Mouse (Mus musculus) heart, adult 9 months (tissue): Measurements from ENCODE around the gene Zbtb12.
"Not testable (repeated sequence)": the region's sequence is repeated elsewhere in the genome, so short reads cannot be mapped to it uniquely, and the experiment has no call there.

Experiments used
- DNase-seq, 2 experiments: peaks; one replicate each; pipeline ENCODE4 v3.0.0; 2022; ENCODE audit warnings: low spot score in 2 of 2

Zbtb12 gene

DNA sequence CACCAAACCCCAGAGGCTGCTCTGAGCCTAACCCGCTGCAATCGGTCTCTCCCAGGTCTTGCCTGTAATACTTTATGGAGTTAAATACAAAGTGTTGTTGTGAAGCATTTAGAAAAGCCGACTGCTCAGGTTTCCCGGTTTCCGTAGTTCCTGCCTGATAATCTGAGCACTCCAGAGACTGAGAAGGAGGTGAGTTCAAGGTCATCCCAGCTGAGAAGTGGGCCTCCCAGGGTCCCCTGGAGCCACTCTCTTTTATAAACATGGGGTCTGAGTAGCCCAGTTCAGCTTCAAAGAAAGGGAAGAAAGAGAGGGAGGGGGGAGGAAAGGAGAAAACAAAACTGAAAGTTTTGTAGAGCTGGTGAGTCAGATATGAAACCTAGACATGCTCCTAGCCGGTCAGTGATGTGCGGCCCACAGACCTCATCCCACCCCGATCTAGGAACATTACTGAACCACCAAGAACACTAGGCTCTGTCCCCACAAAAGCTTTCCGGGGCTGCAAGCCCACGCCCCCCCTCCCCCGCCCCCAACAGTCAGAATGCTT is at the start of gene Zbtb12:
TSS of gene Zbtb12 (plus strand) at position 148 of the 544 bp plus-strand sequence.
- DNase-seq = no peak

- not testable (repeated sequence) for DNase-seq
Observed at GRCm38 (mm10) chr17:34830776-34831175, 48.5 kb upstream of the Zbtb12 start.

GRCm38 (mm10) chr17:34836155-34836855 is 43.0 kb upstream of the Zbtb12 start:
- no peak for DNase-seq

GRCm38 (mm10) chr17:34836856-34837221 is 42.4 kb upstream of the Zbtb12 start, which contains the start of the genes Stk19 and Dxo:
TSS of gene Stk19 (minus strand) at chr17:34836945.
TSS of gene Dxo (plus strand) at chr17:34837019.
- peak; percentile 95 to 97 for DNase-seq

GRCm38 (mm10) chr17:34837464-34838324 is 41.6 kb upstream of the Zbtb12 start:
- peak; percentile 11 to 30 for DNase-seq

DNA sequence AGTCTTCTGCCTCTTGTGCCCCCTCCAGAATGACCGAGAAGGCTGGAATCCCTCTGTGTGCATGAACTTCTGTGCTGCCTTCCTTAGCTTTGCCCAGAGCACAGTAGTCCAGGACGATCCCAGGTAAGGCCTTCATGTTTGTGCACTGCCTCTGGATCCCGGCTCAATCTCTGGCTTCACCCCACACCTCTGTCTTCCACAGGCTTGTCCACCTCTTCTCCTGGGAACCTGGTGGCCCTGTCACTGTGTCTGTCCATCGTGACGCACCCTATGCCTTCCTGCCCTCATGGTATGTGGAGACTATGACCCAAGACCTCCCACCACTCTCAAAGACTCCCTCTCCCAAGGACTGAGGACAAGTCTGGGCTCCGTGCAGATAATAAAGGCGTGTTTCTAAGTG is 40.5 kb upstream of the Zbtb12 start:
- DNase-seq = no peak

DNA sequence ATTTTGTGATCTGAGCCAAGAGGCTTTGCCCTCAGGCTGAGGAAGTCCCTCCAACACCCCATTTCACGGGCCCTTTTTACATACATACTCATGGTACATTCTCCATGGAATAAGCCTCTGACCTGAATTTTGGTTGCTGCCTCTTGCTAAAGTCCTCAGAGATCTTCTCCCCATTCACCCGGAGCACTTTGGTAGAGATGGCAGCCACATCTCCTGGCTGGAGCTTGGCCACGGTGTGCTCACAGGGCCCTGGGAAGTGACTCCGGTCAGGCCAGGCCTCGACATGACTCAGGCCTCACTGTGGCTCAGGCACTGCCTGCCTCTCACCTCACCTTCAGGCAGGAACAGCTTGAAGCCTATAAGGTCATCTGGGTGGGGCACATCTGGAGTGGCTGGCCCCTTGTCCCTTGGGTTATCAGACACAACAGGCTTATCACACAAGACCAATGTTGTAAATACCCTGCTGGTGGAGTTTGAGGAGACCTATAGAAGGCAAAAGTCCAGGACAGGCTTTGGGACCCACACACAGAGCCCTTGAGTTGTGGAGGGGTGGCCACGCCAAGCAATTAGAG is 38.5 kb upstream of the Zbtb12 start:
- DNase-seq = no peak

DNA sequence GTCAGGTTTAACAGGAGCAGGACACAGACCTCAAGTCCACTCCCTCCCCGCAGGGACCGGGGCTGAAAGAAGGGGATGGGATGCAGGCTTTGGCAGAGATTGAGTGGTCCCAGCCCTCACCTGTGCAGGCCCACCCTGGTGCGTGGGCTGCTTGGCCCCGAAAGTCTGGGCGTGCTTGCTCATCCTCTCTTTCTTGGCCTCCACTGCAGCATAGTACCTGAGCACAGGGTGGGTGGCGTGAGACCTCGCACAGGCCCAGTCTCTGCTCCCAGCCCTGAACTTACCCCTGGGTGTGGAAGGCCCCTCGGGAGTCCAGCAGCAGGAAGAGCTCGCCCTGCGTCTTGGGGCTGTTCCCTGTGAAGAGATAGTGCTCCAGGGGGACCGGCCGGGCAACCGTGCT is 34.4 kb upstream of the Zbtb12 start:
- DNase-seq = no peak

DNA sequence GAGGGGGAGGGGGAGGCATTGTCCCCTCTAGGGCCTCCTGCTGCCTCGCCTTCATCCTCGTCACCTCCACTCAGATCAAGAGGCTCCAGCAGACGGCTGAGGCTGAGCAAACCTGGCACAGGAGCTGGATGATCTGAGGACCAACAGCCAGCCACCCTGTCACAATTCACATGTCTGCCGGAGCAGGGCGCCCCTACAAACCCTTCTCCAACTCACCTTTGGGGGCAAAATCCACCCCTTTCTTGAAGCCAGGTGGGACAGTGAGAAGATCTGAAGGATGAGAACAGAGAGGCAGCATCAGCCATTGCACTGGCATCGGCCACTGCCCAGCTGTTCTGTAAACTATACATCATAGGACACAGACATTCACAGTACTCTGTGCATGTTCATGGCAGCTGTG is 32.1 kb upstream of the Zbtb12 start:
- no peak for DNase-seq

- no peak for DNase-seq
Observed at GRCm38 (mm10) chr17:34847615-34848014, 31.7 kb upstream of the Zbtb12 start.

DNA sequence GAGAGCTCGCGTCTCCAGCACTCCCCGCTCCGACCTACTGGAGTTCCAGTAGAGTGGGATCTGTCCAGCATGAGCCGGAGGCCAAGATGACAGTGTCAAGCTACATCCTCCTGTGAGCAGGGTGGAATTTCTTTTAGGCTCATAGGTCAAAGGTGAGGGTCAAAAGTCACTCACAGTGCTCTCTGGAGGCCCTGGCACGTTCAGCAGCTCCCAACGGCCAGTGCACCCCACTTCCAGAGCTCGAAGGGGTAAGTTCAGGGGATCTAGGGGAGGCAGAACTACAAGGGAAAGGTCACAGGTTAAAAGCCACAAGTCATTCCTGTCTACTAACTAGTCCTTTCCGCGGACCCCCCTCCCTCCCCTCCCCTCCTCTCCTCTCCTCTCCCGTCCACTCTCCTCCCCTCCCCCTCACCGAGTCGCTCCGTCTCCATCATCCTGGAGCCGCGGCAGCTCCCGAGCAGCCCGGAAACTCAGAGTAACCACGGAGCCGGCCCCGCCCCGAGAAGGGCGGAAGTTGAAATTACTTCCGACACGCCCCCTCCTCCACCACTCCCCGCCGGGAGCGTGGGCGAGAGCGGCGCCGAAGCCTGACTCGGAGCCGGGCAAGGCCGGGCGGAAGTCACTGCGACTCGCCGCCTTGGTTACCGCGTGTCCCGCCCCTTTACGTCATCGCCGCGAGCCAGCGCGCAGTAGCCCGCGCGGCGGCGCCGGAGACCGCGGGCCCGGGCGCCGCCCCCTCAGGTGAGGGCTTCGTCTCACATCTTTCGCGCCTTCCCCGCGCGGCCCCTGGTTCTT is 29.4 kb upstream of the Zbtb12 start, which contains the start of the genes Skiv2l and Nelfe:
TSS of gene Skiv2l (minus strand) at position 489 of the 795 bp plus-strand sequence.
TSS of gene Nelfe (plus strand) at position 670 of the 795 bp plus-strand sequence.
- peak; percentile 93 to 97 for DNase-seq

GRCm38 (mm10) chr17:34850517-34851125 is 28.7 kb upstream of the Zbtb12 start:
- no peak for DNase-seq

GRCm38 (mm10) chr17:34853511-34853910 is 25.8 kb upstream of the Zbtb12 start:
- DNase-seq = no peak

- no peak for DNase-seq
Observed at GRCm38 (mm10) chr17:34854761-34855160, 24.5 kb upstream of the Zbtb12 start.

GRCm38 (mm10) chr17:34855825-34856224 is 23.5 kb upstream of the Zbtb12 start:
- peak in 1 of 2 experiments; percentile 35 for DNase-seq

- DNase-seq = no peak
Observed at GRCm38 (mm10) chr17:34858670-34859069, 20.6 kb upstream of the Zbtb12 start.

DNA sequence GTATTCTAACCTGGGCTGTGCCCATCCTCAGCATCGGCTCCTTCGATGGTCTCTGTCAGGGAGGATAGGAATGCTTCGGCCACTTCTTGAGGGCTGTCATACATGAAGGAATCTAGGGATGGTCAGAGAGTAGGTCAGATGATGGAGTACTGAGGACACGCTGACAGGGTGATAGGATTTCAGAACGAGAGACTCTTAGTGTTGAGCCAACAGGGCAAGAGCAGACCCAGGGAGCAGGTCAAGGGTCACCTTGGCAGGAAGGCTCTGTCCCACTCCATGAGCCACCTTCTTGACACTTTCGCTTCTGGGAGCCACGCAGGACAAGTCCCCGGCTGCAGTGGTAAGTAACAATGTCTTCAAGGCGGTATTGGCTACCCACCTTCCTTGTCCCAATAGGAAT is 18.8 kb upstream of the Zbtb12 start:
- no peak for DNase-seq

DNA sequence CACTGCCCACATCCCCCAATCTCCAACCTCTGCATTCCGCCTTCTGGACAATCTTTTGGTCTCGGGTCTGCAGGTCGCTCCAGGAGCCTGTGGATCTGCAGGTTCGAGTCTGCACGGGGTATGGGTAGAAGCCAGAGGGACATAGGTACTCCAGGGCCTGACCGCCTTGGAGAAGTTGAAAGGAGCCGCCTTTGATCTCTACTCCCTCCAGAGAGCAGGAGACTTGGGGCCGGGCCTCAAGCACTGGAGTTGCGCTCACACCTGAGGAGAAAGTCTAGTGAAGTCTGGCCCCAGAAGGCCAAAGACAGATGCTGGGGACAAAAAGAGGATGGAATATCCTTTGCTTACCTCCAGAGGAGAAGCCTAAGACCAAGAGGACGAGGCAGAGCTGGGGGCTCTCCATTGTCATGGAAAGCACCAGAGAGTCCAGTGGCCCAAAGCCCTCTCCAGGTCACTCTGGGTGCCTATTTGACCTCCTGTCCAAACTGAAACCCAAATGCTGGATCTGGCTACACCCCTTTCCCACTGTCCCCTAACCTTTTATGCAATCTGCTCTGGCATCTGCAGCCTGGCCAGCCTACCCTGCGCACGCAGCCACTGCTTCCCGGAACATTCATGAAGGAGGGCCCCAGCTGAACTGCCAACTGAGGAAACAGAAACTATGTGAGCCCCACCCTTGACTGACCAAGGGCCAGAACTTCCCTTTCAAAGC is 17.4 kb upstream of the Zbtb12 start:
- no peak for DNase-seq

- no peak for DNase-seq
Observed at GRCm38 (mm10) chr17:34862416-34863081, 16.7 kb upstream of the Zbtb12 start, which contains the start of gene Cfb. TSS of gene Cfb (minus strand) at chr17:34862518.
